Mouse (Mus musculus): ENCODE measurements around the gene Coa3. TPM values are rescaled to one million over a fixed set of nuclear protein-coding genes. Genes with fewer than 3 reads are reported as not detected.
"Not testable (repeated sequence)": the region's sequence is repeated elsewhere in the genome, so short reads cannot be mapped to it uniquely, and the experiment has no call there.

Coa3 gene
- polyA plus RNA-seq (2015; fragmentation: Nextera tagmentation; extraction: Ambion mirVana): 164 and 179 TPM in 2 replicates

DNA sequence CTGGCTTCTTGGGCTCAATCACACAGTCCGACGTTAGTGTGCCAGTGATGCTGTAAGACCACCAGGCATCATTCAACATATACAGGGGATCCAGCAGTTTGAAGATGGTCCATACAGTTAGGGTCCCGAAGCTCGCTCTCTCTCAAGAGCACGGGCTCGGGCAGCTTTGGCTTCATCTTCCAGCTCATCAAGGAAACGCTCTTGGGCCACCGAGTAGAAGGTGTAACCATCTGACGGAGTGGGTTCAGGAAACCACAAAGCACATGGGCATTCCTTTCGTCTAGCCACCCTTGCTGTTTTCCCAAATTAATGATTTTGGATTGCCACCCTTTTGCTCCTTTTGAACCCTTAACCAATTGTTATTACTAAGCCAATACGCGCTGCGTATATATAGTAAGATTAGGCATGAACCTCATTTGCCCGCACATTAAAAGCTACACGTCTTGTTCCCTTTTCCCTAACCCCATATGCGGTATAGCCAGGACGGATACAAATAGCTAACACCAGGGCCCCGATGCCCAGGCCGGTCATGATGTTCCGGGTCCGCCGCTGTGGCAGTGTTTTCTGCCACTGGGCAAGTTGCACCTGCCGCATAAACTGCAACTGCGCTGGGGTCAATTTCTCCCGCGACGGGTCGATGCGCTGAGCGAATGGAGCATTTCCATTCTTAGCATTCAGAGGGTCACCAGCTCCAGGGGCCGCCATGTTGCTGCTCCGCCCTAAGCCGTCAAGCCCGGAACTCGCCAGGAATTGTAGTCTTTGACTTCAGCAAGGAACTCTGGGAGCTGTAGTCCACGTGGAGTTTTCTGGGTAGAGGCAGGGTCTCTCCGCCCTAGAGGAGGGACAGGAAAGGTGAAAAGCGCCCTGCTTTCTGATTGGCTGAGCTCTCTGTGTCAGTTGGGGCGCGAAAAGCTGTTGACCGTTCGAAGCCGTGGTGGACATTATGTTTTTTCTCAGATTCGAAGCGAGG, at the start of gene Coa3, which contains the start of gene Cntd1:
Gene Coa3, minus strand, starts transcription at position 892 of the 970 bp plus-strand sequence.
Gene Cntd1, plus strand, starts transcription at position 790 of the 970 bp plus-strand sequence.
- peak; percentile 90 for DNase-seq (ENCODE audit: low spot score)

DNA sequence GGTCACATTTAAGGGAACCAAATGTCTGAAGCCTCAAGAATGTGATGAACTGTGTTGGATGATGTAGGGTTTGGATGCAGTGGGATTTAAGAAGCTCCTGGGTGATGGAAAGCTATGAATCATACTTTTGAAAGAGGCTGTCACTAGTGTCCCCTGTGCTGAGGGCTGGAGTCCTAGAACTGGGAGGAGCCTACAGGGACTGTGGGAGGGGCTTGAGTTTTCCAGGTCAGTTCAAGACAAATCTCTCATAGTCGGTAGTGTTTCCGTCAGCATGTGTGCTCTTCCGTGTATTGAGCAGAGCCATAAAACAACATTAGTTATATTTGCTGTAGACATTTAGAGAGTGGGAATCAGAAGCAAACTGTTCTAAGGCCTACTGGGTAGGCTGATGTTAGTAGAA, 48.4 kb upstream of the Coa3 start:
- DNase-seq (ENCODE audit: low spot score): no peak

DNA sequence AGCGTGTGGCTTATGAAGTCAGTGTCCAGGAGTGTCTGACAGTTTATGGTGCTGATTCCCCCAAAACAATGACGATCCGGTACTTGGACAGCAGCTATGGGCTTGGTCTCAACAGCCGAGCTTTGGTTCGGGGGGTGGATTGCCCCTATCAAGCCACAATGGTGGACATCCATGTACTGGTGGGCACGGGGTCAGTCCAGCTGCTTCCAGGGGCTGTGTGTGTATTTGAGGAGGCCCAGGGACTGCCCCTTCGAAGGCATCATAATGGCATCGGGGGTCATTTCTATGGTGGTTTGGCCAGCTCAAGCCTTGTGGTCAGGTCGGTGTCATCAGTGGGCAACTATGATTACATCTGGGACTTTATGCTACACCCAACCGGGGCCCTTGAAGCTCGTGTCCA, 47.2 kb upstream of the Coa3 start:
- no peak for DNase-seq (ENCODE audit: low spot score)

- DNase-seq (ENCODE audit: low spot score): not testable (repeated sequence)
These were observed 46.3 kb upstream of the Coa3 start for GRCm38 (mm10) chr11:101325201-101325600.

DNA sequence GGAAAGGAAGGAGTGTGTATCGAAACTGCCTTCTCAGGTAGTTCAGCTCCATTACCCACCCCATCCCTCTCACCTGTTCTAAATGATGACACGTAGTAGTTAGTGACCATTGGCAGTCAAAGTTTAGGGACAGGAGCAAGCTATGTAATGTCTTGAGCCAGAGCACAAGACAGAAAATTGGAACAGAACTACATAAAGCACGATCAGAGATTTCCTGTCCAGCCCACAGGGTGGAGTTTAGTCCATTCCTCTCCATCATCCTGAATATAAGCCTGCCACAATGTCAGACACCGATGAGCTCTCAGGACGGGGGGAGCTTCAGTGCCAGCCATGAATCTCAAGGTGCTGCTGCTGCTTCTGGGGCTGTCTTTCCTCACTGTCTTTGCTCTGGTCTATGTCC, 45.8 kb upstream of the Coa3 start, which contains the start of gene Aoc2:
Gene Aoc2, plus strand, starts transcription at position 301 of the 400 bp plus-strand sequence.
- DNase-seq (ENCODE audit: low spot score): no peak

GRCm38 (mm10) chr11:101323609-101324008, 44.7 kb upstream of the Coa3 start:
- DNase-seq (ENCODE audit: low spot score): peak; percentile 35

- no peak for DNase-seq (ENCODE audit: low spot score)
These were observed 37.6 kb upstream of the Coa3 start for GRCm38 (mm10) chr11:101316501-101316917.

DNA sequence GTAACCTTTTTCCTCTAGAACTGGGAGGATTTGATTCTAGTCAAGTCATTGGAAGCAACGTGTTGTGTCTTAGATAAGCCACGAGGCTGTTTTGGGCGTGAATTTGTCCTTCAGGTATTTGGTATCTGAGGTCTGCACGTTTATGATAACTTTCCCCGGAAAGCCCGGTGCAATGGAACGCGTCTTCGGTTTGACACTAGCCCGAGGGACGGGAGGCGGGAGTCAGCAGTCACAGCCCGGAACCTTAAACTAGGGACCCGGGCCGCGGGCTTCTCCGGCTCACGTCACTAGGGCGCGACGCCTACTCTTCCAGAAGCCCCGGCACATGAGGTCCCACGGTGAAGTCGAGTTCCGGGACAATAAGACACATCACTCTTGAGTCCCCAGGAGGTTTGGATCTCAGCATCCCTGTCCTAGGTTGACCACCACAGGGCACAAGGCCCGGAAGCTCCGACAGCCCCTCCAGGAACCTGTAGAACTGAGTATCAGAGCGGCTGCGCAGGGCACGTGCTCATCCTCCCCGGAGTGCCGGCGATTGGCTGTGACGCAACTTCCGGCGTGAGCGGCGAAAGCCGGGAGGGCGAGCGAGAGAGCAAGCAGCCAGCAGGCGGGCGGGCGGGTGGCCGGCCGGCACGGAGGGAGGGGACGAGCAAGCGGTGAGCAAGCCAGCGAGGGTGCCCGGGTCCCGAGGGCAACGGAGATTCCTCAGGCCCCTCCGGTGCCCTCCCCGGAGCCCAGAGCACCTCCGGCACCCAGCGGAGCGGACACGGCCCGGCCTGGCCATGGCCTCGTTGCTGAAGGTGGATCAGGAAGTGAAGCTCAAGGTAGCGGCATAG, 37.0 kb upstream of the Coa3 start, which contains the start of gene Psme3:
Gene Psme3, plus strand, starts transcription at position 549 of the 836 bp plus-strand sequence.
- DNase-seq (ENCODE audit: low spot score): peak; percentile 92

GRCm38 (mm10) chr11:101315082-101315650, 36.3 kb upstream of the Coa3 start:
- DNase-seq (ENCODE audit: low spot score): no peak

- no peak for DNase-seq (ENCODE audit: low spot score)
These were observed 35.7 kb upstream of the Coa3 start for GRCm38 (mm10) chr11:101314567-101314966.

GRCm38 (mm10) chr11:101312150-101312549, 33.2 kb upstream of the Coa3 start:
- DNase-seq (ENCODE audit: low spot score): no peak

DNA sequence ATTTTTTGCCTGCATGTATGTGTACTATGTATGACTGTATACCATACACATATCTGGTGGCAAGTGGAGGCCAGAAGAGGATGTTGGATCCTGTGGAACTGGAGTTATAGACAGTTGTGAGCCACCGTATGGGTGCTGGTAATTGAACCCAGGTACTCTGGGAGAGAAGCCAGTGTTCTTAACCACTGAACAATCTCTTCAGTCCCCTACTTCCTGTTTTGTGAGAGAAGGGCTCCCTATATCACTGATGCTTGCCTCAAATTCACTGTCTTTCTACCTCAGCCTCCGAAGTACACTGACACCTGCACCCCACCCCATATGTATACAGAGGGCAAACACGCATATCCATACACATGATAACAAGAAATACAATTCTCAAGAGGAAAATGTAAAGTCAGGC, 32.2 kb upstream of the Coa3 start:
- DNase-seq (ENCODE audit: low spot score): no peak

GRCm38 (mm10) chr11:101307744-101308143, 28.8 kb upstream of the Coa3 start:
- DNase-seq (ENCODE audit: low spot score): no peak

GRCm38 (mm10) chr11:101302004-101302798, 23.3 kb upstream of the Coa3 start, which contains the start of gene Becn1:
Gene Becn1, minus strand, starts transcription at chr11:101302286.
- peak; percentile 93 for DNase-seq (ENCODE audit: low spot score)

GRCm38 (mm10) chr11:101301299-101302003, 22.5 kb upstream of the Coa3 start:
- DNase-seq (ENCODE audit: low spot score): no peak

DNA sequence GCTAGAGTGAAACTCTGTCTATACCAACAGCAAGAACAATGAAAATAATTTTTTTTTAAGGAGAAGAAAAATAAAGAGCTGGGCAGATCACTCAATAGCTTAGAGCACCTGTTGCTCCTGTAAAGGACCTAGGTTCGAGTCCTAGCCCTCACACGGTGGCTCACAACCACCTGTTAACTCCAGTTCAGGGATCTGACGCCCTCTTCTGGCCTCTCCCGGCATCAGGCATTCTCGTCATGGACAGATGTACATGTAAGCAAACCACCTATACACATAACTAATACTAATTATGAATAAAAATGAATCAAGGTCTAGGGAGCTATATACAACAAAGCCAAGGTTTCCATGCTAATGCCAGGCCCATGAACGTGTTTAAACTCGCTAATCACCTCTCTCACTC, 22.0 kb upstream of the Coa3 start:
- DNase-seq (ENCODE audit: low spot score): no peak

GRCm38 (mm10) chr11:101295191-101295590, 16.3 kb upstream of the Coa3 start:
- DNase-seq (ENCODE audit: low spot score): no peak

DNA sequence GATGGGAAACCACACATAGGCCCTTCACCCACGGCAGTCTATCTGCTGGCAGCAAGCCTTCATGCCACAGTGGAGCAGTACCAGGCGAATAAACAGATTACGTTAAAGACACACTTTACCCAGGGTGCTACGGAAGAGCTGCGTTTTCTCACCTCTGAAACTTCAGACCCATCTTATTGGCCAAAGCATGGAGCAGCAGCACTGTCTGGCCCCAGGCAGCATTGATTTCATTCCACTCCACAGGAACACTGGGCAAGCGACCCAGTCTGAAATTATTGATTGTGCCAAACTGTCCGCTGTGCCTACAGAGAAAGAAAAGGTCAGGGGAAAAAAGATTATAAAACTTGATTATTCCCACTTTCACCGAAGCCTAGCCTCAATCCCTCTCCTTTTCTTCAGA, 12.3 kb upstream of the Coa3 start:
- DNase-seq (ENCODE audit: low spot score): no peak

- DNase-seq (ENCODE audit: low spot score): no peak
These were observed 8.4 kb upstream of the Coa3 start for GRCm38 (mm10) chr11:101287306-101287705.

DNA sequence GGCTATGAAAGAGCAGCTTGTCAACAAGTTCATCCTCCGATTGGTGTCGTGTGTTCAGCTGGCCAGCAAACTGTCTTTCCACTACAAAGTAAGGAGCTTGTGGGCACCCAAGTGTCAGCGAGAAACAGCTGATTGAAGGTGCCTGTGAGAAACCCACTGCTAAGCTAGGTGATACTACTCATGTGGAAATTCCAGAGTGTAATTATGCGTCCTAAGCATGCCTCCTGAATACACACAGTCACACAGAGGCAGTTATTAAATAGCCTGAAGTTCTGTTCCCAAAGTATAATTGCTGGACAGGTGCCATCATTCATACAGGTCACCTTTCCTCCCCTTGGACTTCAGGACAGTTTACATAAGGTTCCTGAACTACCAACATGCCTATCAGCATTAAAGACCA, 4.9 kb upstream of the Coa3 start:
- DNase-seq (ENCODE audit: low spot score): no peak

All from thymus, postnatal 0 days (tissue).